Mouse (Mus musculus) heart, embryonic 16.5 days (tissue): Measurements from ENCODE around the gene Jph4. TPM values are rescaled to one million over a fixed set of nuclear protein-coding genes. Genes with fewer than 3 reads are reported as not detected.

Experiments used
- ATAC-seq: fragments of 200-750 bp; cut with Nextera tagmentation; replicated peaks from 2 replicates; pipeline ENCODE4 v1.8.0; 2017; ENCODE audit warnings: moderate number of reproducible peaks; ENCODE audit not compliant: insufficient read depth, low FRiP score; ENCODE audit errors: extremely low read depth
- H3K27ac ChIP-seq: fragments of 300-500 bp; sonication (generic); 2 replicates; pipeline ENCODE4 v1.5.1; 2014; ENCODE audit warnings: mild to moderate bottlenecking, low read length, control low read depth, moderate library complexity
- H3K27me3 ChIP-seq: fragments of 300-500 bp; sonication (generic); 2 replicates; pipeline ENCODE4 v1.6.1; 2014; ENCODE audit warnings: low read length, mixed read lengths; ENCODE audit not compliant: control insufficient read depth, insufficient read depth
- H3K36me3 ChIP-seq: fragments of 300-500 bp; sonication (generic); 2 replicates; pipeline ENCODE4 v1.6.1; 2014; ENCODE audit not compliant: control insufficient read depth, insufficient read depth
- H3K4me1 ChIP-seq: fragments of 300-500 bp; sonication (generic); 2 replicates; pipeline ENCODE4 v1.6.1; 2014; ENCODE audit warnings: low read length, mixed read lengths; ENCODE audit not compliant: control insufficient read depth, insufficient read depth
- H3K4me2 ChIP-seq: fragments of 300-500 bp; sonication (generic); 2 replicates; pipeline ENCODE4 v1.6.1; 2014; ENCODE audit warnings: low read depth, mild to moderate bottlenecking, control low read depth, low read length
- H3K4me3 ChIP-seq: fragments of 300-500 bp; sonication (generic); 2 replicates; pipeline ENCODE4 v1.5.1; 2014; ENCODE audit warnings: mild to moderate bottlenecking, control low read depth, low read length
- H3K9ac ChIP-seq: fragments of 300-500 bp; sonication (generic); 2 replicates; pipeline ENCODE4 v1.6.1; 2014; ENCODE audit warnings: low read length, control low read depth
- H3K9me3 ChIP-seq: fragments of 300-500 bp; sonication (generic); replicated peaks from 2 replicates; pipeline ENCODE4 v1.6.1; 2016; ENCODE audit warnings: low read length; ENCODE audit not compliant: control insufficient read depth
- WGBS: fragments of 180-500 bp; shearing (Covaris S2); extraction: QIAGEN DNeasy Blood & Tissue Kit; methylation state at CpG from one replicate; pipeline ENCODE4 v1.1.7; 2014; 5-methylcytosine and 5-hydroxymethylcytosine counted together
- polyA plus RNA-seq: library from polyadenylated mRNA; unstranded; fragments of >200 nt; fragmentation: Nextera tagmentation; extraction: Ambion mirVana; gene quantifications from 2 replicates; pipeline ENCODE4 v1.2.1, GENCODE M21; 2015

Gene Jph4
- polyA plus RNA-seq, 1 experiment from 2014 or later: 0.25 TPM

DNA sequence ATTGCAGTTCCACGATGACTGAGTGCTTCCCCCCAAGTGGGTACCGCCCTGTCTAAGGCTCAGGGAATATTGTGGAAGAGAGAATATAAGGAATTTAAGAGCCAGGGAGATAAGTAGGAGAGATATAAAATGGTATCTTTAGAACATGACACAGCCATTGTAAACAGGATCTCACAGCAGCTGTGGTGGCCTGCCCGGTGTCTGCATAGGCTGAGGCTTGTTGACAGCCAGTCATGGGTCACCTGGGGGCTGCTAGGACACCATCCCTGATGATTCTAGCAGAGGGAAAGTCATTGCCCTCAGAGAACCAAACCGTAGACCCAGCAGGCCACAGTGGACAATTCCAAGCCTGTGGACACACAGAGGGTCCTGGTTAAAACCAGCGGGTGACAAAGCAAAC lies 34.2 kb upstream of the Jph4 start:
- Histone ChIP-seq H3K9ac (0 out of 2 replicates have a peak overlapping the region, but pooled peaks have one; percentile 4), H3K27ac (no peak overlapping the region), H3K9me3 (no peaks in the 10 kb centered on the region; the same call in 1 of the 2 replicates), H3K36me3 (no peaks in the 10 kb centered on the region), H3K4me1 (0 out of 2 replicates have a peak, but pooled peaks cover 4% of the 10 kb centered on the region), H3K4me2 (no peak overlapping the region), H3K4me3 (no peak overlapping the region), H3K27me3 (no peaks in the 10 kb centered on the region)
- ATAC-seq: no peak
- 49% methylated on average over 5 of the region's 5 CpGs for WGBS

- WGBS: 75% methylated on average over 5 of the region's 5 CpGs
- 0 out of 2 replicates have a peak, but pooled peaks cover 4% of the 10 kb centered on the region for H3K4me1 ChIP-seq
- no peak overlapping the region for H3K4me3 ChIP-seq
- H3K27me3 ChIP-seq: no peaks in the 10 kb centered on the region
- ATAC-seq: no peak
- no peak overlapping the region for H3K9ac ChIP-seq
- no peaks in the 10 kb centered on the region; the same call in 1 of the 2 replicates for H3K9me3 ChIP-seq
- no peaks in the 10 kb centered on the region for H3K36me3 ChIP-seq
- no peak overlapping the region for H3K4me2 ChIP-seq
- H3K27ac ChIP-seq: no peak overlapping the region
Observed at GRCm38 (mm10) chr14:55149041-55149440, 32.3 kb upstream of the Jph4 start.

- Histone ChIP-seq H3K4me1 (0 out of 2 replicates have a peak, but pooled peaks cover 4% of the 10 kb centered on the region), H3K4me2 (no peak overlapping the region), H3K9ac (no peak overlapping the region), H3K4me3 (no peak overlapping the region), H3K36me3 (no peaks in the 10 kb centered on the region), H3K27ac (no peak overlapping the region), H3K27me3 (no peaks in the 10 kb centered on the region), H3K9me3 (no peaks in the 10 kb centered on the region; the same call in 1 of the 2 replicates)
- no peak for ATAC-seq
- WGBS: 24% methylated on average over 5 of the region's 5 CpGs
Observed at GRCm38 (mm10) chr14:55148363-55148915, 31.7 kb upstream of the Jph4 start.

- 81% methylated on average over 12 of the region's 12 CpGs for WGBS
- no peak overlapping the region for H3K4me3 ChIP-seq
- H3K9me3 ChIP-seq: no peaks in the 10 kb centered on the region
- no peak overlapping the region for H3K27ac ChIP-seq
- ATAC-seq: no peak
- H3K4me1 ChIP-seq: 0 out of 2 replicates have a peak, but pooled peaks cover 4% of the 10 kb centered on the region
- no peak overlapping the region for H3K9ac ChIP-seq
- H3K36me3 ChIP-seq: no peaks in the 10 kb centered on the region
- H3K27me3 ChIP-seq: no peaks in the 10 kb centered on the region
- H3K4me2 ChIP-seq: no peak overlapping the region
Observed at GRCm38 (mm10) chr14:55146829-55147401, 30.2 kb upstream of the Jph4 start.

GRCm38 (mm10) chr14:55146324-55146723 lies 29.6 kb upstream of the Jph4 start:
- 0 out of 2 replicates have a peak, but pooled peaks cover 4% of the 10 kb centered on the region for H3K4me1 ChIP-seq
- no peak overlapping the region for H3K9ac ChIP-seq
- H3K27ac ChIP-seq: no peak overlapping the region
- H3K36me3 ChIP-seq: no peaks in the 10 kb centered on the region
- H3K4me2 ChIP-seq: no peak overlapping the region
- H3K9me3 ChIP-seq: no peaks in the 10 kb centered on the region
- no peaks in the 10 kb centered on the region for H3K27me3 ChIP-seq
- 77% methylated on average over 1 of the region's 1 CpGs for WGBS
- ATAC-seq: no peak
- no peak overlapping the region for H3K4me3 ChIP-seq

DNA sequence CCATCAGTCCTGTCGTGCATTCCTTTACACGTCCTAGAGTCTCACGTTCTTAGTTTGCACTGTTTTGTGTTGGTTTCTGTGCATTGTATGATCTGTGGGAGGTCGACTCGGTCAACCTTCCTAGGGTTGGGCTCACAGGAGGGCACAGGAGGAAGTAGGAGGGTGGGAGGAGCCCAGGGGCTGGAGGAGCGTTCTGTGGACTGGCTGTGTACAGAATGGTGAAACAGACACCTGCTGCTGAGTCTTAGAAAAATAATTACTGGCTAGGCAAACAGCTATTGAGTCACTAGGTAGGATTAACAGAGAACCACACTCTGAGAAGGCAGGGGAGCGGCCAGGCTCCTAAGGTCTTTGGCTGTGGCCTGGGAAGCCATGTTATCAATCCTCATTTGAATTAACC lies 22.6 kb upstream of the Jph4 start:
- no peak overlapping the region for H3K4me2 ChIP-seq
- no peak overlapping the region for H3K9ac ChIP-seq
- no peaks in the 10 kb centered on the region for H3K4me1 ChIP-seq
- 53% methylated on average over 7 of the region's 7 CpGs for WGBS
- no peak for ATAC-seq
- no peaks in the 10 kb centered on the region for H3K36me3 ChIP-seq
- H3K9me3 ChIP-seq: no peaks in the 10 kb centered on the region
- H3K27me3 ChIP-seq: no peaks in the 10 kb centered on the region
- no peak overlapping the region for H3K27ac ChIP-seq
- no peak overlapping the region for H3K4me3 ChIP-seq

DNA sequence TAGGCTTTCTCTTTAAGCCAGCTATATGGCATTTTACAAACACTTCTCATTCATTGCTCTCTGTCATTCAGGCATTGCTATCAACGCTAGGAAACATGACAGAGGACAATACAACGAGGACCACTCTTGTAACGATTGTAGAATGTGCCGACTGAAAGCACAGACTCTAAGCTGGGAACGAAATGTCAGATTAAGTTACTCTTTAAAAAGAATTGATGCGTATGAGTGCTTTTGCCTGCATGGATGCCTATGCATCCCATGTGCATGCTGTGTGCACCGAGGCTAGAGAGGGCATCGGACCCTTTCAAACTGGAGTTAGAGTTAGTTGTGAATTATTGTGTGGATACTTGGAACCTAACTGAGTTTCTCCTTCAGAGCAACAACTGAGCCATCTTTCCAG lies 18.9 kb upstream of the Jph4 start:
- H3K4me1 ChIP-seq: no peaks in the 10 kb centered on the region
- H3K4me2 ChIP-seq: no peak overlapping the region
- no peak overlapping the region for H3K4me3 ChIP-seq
- no peak overlapping the region for H3K9ac ChIP-seq
- H3K27me3 ChIP-seq: no peaks in the 10 kb centered on the region
- H3K36me3 ChIP-seq: no peaks in the 10 kb centered on the region
- 52% methylated on average over 8 of the region's 8 CpGs for WGBS
- no peak overlapping the region for H3K27ac ChIP-seq
- ATAC-seq: no peak
- H3K9me3 ChIP-seq: no peaks in the 10 kb centered on the region

GRCm38 (mm10) chr14:55126521-55126920 lies 9.8 kb upstream of the Jph4 start:
- H3K4me2 ChIP-seq: no peak overlapping the region
- peaks cover 9% of the 10 kb centered on the region for H3K4me1 ChIP-seq
- no peak overlapping the region for H3K9ac ChIP-seq
- H3K36me3 ChIP-seq: no peaks in the 10 kb centered on the region
- H3K9me3 ChIP-seq: no peaks in the 10 kb centered on the region
- no peak for ATAC-seq
- no peak overlapping the region for H3K4me3 ChIP-seq
- H3K27me3 ChIP-seq: no peaks in the 10 kb centered on the region
- no peak overlapping the region for H3K27ac ChIP-seq
- WGBS: 82% methylated on average over 7 of the region's 7 CpGs

DNA sequence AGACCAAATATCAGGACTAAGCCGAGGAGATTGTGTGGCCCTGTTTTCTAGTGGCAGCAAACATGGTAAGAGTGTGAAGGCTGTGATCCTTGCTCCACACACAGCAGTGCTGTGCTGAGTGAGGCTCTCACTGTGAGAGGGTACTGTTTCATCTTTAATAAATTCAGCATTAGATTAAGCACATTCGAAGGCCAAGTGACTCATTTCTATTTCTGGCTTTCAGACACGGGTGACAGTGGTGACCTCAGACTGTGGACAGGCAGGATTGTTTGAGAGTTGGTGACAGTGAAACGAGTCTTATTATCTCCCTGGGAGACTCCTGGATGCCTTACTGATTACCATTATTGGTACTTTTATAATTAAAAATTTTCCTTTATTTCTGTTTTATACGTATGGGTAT lies 9.0 kb upstream of the Jph4 start:
- Histone ChIP-seq H3K4me3 (no peak overlapping the region), H3K4me1 (peaks cover 9% of the 10 kb centered on the region), H3K9ac (no peak overlapping the region), H3K27me3 (no peaks in the 10 kb centered on the region), H3K9me3 (no peaks in the 10 kb centered on the region), H3K4me2 (no peak overlapping the region), H3K27ac (no peak overlapping the region), H3K36me3 (no peaks in the 10 kb centered on the region)
- WGBS: 51% methylated on average over 5 of the region's 5 CpGs
- ATAC-seq: no peak
